Mouse (Mus musculus): ENCODE results near the gene Tshz2.

Gene Tshz2

GRCm38 (mm10) chr2:170050651-170051050 lies 417.8 kb downstream of the Tshz2 start:
- no peak for DNase-seq

DNA sequence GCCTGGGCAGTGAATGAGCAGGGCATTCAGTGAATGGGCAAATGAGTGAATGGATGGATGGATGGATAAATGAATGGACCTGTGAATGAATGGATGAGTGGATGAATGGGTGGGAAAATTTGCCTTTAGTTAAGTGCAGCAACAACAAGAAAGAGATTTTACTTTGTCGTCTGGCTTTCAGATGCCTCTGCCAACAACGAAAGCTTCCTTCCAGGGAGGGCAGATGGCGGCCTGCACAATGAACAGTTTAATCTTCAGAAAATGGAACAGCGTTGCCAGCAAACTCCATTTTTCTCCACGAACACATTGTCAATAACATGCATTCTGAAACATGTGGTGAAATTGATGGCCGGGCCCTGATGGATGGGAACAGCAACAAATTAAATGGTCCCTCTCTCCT lies 418.6 kb downstream of the Tshz2 start:
- no peak for DNase-seq

DNA sequence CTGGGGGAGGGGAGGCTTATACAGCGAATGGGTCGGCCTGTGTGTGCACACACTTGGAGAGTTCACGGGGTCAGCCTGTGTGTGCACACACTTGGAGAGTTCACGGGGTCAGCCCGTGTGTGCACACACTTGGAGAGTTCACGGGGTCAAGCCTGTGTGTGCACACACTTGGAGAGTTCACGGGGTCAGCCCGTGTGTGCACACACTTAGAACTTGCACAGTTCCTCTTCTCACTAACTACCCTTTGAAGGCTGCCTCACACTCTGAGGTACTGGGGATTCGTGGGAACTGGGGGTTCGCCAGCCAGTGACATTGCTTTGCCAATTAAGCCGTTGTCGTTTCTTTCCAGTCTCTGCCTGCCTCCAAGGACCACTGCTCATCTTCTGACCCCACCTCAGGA lies 422.1 kb downstream of the Tshz2 start:
- no peak for DNase-seq

DNA sequence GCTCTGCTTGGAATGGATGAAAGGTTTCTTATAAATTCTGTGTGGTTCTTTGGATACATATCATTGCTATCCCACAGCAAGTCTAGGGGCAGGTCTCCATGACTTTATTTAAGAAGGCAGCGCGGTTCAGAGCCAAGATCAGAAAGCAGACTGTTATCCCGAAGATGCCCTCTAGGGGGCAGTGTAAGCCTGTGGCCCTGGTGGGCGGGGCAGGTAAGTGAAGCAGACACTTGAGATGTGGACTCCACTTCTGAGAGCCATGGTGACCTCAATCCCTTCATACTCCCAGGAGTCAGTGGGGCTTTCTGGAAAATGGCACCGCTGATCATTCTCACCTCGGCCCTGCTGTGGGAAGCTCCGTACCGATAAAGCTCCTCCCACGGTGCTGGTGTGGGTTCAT lies 422.6 kb downstream of the Tshz2 start:
- DNase-seq = peak; percentile 62 to 66

DNA sequence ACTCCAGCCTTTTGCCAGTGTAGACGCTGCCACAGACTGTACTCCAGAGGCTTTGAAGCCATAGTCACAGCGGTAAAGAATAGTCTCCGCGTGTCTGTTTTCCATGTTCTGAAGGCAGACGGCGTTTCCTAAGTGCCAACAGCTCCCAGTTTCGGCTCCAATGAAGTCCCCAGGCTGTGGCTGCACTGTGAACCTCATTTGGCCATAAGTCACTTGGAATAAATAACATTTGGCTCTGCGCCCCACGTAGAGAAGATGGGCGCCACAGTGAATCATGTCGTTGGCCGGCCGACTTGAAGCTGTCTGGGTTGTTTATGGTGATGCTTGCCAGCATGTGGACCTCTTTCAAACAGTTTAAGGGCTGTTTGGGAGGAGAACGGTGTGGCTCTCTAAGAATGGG lies 426.0 kb downstream of the Tshz2 start:
- DNase-seq = peak; percentile 37 to 59

DNA sequence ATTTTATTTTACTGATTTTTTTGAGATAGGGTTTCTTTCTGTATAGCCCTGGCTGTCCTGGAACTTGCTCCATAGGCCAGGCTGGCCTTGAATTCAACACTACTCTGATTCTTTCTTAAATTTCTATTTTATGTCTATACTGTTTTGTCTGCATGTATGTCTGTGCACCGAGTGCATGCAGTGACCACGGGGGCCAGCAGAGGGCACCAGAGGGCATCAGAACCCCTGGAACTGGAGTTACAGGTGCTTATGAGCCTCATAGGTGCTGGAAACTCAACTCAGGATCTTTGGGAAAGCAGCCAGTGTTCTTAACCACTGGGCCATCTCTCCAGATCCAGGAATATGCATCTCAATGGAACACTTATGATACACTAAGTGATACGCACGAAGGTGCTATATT lies 427.3 kb downstream of the Tshz2 start:
- peak; percentile 50 to 58 for DNase-seq

DNA sequence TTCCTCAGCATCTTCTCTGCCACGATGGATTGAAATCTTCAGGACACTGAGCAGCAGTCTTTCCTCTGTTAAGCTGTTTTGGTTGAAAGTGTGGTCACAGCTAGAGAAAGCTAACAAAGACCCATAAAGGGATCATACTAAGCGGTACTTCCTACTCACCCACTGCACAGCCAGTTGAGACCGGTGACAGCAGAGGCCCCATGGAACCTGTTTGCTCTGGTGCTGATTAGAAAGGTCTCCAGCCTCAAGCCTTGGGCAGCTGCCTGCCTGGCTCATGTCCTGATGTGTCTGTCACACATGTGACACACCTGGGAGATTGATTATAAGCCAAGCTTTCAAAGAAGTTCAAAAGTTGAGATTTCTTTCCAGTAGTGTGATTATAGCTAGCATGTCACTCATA lies 429.6 kb downstream of the Tshz2 start:
- DNase-seq = no peak

- peak in 1 of 2 experiments; percentile 32 for DNase-seq
These were observed 437.2 kb downstream of the Tshz2 start for GRCm38 (mm10) chr2:170069976-170070375.

DNA sequence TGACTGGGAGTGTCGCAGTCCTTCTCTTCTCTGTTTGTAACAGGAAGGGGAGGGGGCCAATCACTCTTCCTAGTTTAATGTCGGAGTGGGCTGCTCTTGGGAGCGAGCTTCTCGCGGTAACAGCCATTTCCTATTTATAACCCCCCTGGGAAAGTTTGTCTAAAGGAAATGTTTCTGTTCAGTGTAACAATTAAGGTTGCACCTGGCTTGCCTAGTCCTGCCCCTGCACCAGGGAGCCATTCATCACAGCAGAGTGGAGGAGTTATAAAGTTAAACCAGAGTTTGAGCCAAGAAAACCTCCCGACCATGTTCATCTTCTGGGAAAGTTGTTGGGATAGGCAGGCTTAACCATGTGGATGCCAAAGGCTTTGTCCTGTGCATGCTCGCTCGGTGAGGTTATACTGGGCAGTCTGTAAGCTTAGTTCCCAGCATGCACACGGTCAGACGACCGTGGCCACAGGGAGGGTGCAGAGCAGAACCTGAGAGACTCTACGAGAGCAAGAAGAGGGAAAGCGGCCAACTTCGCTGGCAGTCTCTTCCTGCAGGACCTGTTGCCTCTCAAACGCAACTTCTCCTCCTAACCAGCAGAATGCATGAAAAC lies 437.9 kb downstream of the Tshz2 start:
- peak; percentile 58 to 70 for DNase-seq

GRCm38 (mm10) chr2:170076941-170077490 lies 444.2 kb downstream of the Tshz2 start:
- DNase-seq = peak in 1 of 2 experiments; percentile 19

- no peak for DNase-seq
These were observed 445.2 kb downstream of the Tshz2 start for GRCm38 (mm10) chr2:170078041-170078440.

DNA sequence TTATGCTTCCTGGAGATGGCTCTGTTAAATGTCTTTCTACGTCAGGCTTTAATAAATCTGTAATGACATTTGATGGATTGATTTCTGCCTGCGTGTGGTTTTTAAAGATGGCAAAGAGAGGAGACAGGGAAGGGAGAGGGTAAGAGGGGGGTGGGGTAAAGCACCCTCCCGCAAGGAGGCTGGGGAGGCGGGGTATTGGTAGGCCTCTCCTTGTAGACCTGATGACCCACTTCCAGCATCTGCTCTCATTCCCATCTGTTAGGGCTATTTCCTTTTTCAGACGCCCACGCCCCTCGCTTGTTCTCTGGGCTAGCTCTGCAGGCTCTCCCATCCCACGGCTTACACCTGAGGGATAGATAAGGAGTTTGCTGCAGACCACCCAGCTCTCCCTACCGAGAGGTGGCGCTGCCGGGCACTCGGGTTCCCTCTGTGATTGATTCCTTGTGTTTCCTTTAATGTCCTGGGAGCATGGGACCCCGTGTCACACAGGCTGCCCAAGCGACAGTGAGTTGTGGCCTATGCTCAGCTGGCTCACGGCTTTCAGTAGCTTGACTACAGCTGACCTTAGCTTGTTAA lies 445.7 kb downstream of the Tshz2 start:
- peak; percentile 61 to 66 for DNase-seq

DNA sequence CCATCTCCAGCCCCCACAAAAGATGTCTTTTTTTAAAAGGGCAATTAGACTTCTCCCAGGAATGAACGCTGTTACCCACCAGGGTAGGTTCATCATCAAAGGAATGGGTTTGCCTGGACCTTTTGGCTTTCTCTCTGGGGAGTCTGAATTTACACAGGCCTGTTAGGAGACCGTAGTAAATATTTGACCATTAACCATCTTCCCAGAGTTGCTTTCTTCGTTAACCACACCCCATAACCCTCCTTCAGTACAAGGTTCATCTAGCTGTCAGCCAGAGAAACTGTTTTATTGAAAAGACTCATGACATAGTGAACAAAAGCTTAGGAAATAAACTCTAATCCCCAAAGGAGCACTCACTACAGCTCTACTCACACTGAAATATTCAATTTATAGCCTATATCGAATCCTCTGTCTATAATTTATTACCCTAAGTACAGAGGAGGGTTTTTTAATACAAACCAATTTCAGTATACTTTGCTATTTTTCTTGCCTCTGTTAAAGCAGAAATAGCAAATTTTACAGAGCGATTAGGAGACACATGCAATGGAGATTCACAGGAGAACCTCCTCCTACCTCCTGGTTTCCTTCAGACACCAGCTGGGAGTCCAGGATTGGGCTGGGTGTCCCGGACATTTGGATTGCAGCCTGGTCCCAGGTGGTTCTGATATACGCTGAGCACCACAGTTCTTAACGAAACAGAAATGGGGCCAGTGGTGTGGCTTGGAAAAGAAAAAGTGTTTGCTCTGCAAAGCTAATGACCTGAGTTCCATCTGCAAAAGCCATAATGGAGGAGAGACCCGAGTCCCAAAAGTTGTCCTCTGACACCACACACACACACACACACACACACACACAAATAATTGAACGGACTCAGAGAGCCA lies 459.0 kb downstream of the Tshz2 start:
- DNase-seq = no peak

GRCm38 (mm10) chr2:170094220-170094619 lies 461.4 kb downstream of the Tshz2 start:
- DNase-seq = no peak

DNA sequence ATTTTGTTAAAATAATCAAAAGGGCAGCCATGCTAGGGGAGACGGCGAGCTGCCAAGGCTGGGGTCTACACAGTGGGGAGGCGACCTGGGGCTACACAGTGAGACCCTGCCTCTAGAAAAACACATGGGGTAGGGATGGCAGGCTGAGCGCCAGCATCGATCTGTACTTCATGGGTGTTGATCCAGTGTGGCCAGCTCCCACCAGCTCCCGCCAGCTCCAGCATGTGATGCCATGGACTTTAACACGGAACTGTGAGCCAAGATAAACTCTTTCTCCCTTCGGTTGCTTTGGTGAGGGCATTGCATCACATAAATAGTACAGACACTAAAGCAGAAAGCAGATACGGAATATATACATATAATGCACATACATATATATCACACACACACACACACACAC lies 462.1 kb downstream of the Tshz2 start:
- no peak for DNase-seq

DNA sequence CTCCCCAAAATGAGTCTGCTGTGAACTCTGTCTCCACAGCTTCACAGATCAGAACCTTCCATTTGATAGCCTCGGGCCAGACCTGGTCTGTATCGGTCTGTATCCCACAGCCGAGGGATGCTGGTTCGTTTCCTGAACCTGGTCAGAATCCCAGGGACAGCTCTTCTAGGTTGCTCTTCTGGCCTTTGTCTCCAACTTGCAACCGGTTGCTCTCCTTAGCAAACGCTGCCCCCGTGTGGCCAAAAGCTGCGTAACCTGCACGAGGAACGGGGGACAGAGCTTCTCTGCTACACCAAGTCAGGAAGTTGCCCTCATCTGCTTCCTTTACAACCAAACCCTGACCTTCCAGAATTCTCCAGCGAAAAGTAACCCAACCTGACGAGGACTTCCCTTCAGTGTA lies 468.3 kb downstream of the Tshz2 start:
- DNase-seq = peak; percentile 96 to 99

- DNase-seq = peak in 1 of 2 experiments; percentile 30
These were observed 469.1 kb downstream of the Tshz2 start for GRCm38 (mm10) chr2:170101932-170102331.

GRCm38 (mm10) chr2:170103341-170103740 lies 470.5 kb downstream of the Tshz2 start:
- no peak for DNase-seq

GRCm38 (mm10) chr2:170103852-170104251 lies 471.0 kb downstream of the Tshz2 start:
- peak; percentile 79 to 83 for DNase-seq

- no peak for DNase-seq
These were observed 471.6 kb downstream of the Tshz2 start for GRCm38 (mm10) chr2:170104396-170104795.

DNA sequence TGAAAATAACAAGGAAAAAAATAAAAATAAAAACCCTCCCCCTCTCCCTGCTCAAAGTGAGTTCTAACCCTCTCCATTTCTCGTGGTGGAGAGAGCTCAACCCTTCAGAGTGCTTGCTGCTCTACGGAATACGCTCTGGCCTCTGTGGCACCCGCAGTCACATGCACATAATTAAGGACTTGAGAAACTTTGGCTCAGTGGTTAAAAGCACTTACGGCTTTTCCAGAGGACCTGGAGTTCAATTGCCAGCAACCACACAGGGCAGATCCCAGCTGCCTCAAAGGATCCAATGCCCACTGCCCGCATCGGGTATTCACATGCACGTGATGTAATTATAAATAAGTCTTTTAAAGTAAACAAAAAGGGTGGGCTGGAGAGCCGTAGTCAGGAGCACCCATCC lies 473.2 kb downstream of the Tshz2 start:
- DNase-seq = no peak

DNA sequence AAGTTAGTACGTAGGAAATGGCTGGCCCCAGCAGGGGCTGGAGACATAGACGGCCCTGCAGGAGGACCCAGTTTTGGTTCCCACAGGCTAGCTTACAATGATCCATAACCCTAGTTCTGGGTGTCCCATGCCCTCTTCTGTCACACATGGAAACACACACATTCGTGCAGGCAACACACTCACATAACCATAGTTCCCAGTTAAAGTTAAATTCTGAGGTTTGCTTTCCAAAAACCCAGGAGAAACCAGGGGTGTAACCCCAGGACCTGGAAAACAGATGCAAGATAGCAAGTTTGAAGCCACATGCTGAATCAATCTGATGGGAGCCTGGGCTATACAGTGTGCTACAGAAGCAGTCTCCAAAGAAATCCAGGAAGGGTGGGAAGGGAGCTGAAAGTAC lies 475.0 kb downstream of the Tshz2 start:
- DNase-seq = no peak

DNA sequence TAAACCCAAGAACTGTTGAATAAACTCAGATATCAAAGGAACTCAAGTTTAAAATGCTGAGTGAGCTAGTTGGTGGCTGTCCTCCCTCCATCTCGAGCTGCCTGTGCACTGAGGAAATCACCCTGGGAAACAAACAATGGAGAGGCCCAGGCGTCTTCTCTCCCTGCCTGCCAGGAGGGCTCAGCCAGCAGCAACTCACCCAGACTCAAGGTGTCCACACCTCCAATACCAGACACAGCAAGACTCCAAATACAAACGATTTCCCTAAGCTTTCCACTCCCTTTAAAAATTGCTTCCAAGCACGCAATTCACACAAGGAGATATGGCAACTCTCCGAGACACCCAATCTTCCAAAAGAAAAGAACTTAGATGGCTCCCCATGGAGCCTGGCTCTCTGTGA lies 476.7 kb downstream of the Tshz2 start:
- DNase-seq = no peak

GRCm38 (mm10) chr2:170110306-170110705 lies 477.5 kb downstream of the Tshz2 start:
- peak; percentile 29 to 37 for DNase-seq
